Mouse (Mus musculus): Measurements from ENCODE around the gene Pkd1l3. TPM values are rescaled to one million over a fixed set of nuclear protein-coding genes. Genes with fewer than 3 reads are reported as not detected.

Gene Pkd1l3
- total RNA-seq, 2 experiments from 2014 or later, result not detected

- DNase-seq (ENCODE audit: low spot score in 2 of 2), result no peak
Observed at GRCm38 (mm10) chr8:109694154-109694553, 79.8 kb downstream of the Pkd1l3 start.

GRCm38 (mm10) chr8:109697754-109698153 is 83.4 kb downstream of the Pkd1l3 start:
- no peak for DNase-seq (ENCODE audit: low spot score in 2 of 2)

DNA sequence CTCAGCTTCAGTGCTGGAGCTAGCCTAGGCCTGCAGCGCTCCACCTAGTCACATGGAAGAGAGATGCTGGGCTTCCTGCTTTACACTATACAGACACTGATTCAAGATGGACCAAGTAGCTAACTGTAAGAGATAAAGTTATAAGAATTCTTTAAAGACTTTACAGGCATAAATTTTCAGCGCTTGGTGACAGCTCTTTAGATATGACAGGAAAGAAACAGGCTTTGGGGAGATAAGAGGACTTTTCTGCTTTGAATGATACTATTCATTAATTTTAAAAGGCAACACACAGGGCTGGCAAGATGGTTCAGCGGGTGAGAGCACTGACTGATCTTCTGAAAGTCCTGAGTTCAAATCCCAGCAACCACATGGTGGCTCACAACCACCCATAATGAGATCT is 84.2 kb downstream of the Pkd1l3 start:
- DNase-seq (ENCODE audit: low spot score in 2 of 2), result no peak

DNA sequence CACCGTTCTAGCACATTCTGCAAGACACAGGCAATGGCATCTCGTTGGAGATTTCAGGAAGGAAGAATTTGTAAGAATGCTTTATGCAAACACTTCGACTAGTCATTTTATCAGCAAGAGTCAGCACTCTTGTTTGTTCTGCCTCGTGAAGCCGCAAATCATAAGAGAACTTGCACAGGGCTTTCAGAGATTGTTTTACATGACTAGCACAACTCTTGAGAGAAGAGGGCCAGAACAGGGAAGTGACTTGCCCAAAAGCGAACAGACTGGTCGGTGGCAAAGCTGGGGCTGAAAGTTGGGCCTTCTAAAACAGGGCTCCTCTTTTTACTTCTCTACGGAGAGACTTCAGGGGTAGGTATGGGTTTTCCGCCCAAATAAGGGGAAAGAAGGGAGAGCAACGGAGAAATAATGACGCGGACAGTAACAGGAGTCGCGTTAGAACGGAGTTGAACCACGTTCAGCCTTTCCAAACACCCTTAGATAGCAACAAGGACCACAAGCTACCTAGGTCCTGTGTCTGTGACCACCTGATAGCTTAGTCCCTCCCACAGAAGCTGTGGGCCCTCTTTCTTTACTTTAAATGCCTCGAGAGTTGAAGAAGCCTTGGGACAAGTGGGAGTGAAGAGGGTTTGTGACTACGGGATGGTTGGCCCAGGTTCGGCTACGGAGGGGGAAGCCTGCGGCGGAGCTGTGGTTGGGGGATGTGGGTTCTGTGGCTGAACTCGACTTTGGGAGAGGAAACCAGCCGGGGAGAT is 90.4 kb downstream of the Pkd1l3 start:
- DNase-seq (ENCODE audit: low spot score in 2 of 2), result no peak

GRCm38 (mm10) chr8:109705320-109706075 is 91.2 kb downstream of the Pkd1l3 start, which contains the start of gene Zfp821:
Gene Zfp821, plus strand, starts transcription at chr8:109705546.
- peak; percentile 87 to 93 for DNase-seq (ENCODE audit: low spot score in 2 of 2)

DNA sequence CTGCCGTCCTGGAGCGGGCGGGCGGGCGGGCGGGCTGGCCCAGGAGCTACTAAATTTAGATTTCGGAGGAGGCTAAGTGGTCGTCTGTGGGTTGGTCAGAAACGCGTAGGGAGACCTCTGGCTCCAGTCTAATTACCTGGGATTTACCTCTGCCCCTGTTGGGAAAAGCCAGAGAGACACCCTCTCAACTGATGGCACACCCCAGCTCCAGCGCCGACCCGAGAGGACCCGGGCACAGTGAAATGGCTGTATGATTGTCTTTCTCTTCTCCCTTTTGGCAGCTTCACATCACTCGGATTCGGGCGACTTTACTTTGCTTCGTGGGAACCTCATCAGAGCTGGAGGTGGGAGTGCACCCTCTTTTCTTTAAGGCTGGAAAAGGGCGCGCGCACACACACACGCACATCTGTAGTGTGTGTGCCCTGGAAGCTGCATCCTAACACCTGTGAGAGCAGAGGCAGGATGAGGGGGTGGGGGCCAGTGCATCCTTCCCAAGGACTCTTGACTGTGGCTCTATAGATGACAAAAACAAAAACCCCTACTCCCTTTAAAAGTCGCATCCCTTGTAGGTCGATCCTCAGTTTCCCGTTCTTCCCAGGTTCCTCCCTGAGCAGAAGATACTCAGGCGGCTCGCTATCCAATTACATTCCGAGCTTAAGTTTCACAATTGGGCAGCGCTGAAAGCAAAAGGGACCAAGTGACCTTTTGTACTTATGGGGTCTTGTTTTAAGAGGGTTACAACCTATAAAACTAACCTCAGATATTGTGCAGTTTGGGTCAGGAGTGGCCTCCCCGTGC is 92.0 kb downstream of the Pkd1l3 start:
- no peak for DNase-seq (ENCODE audit: low spot score in 2 of 2)

DNA sequence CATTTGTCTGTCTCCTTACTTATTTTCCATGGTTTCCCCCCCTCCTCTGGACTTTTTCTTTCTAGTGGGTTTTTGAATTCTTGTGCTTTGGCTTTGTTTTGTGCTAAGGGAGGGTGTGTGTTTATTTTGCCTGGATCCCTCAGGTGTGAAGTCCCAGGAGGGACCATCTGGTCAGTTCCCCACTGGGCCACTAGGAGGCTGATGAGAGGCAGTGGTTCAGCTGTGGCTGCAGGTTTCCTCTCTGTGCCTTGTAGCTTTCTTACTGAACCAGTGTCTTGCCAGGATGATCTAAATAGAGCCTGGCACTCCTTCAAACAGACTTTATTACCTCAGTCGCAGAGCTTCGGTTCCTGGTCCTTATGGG is 92.5 kb downstream of the Pkd1l3 start:
- peak in 1 of 2 experiments; percentile 53 for DNase-seq (ENCODE audit: low spot score in 2 of 2)

DNA sequence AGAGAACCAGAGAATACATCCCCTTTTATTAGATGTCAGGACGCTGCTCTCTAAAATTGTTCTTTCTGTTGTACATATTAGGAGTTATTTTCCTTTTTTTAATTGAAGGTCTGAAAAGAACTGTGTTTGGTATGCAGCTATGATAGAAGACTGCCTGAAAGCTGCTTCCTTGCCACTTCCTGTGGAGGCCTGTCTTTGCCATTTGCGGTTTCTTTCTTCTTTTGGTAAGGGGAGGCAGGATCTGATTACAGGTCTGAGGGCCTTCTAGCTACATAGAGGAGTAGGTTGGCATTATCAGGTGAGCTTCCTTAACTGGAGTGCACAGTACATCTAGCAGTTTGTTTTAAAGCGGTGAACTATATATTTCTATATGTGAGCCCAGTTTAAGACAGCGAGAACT is 93.6 kb downstream of the Pkd1l3 start:
- DNase-seq (ENCODE audit: low spot score in 2 of 2), result no peak

- no peak for DNase-seq (ENCODE audit: low spot score in 2 of 2)
Observed at GRCm38 (mm10) chr8:109712521-109712920, 98.2 kb downstream of the Pkd1l3 start.

DNA sequence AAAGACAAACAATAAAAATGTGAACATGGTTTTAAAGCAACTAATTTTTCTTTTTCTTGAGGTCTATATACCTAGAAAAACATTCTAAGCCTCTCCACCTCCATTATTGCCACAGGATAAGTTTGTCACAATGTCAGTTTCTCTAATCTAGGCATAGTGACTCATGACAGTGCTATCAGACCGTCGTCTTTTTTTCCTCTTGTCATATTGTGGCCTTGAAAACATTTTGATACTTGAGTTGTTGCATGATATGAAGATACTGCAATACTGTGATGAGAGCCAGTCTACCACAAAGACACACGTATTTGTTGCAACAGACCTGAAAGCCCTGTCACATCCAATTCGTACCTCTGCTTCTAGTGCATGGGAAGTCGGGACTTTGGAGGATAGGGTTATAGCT is 100.6 kb downstream of the Pkd1l3 start:
- no peak for DNase-seq (ENCODE audit: low spot score in 2 of 2)

Other genes starting within 250 kb of the Pkd1l3 start
- gene Pmfbp1, start 120.5 kb upstream of the Pkd1l3 start, total RNA-seq (2021), result not detected
- gene Dhx38, start 48.7 kb upstream of the Pkd1l3 start, total RNA-seq (2021), result 10 to 100 TPM; 19.4 to 22.5 TPM
- 1 to 10 TPM; 7.7 to 9.2 TPM for gene Txnl4b, start 48.6 kb upstream of the Pkd1l3 start, total RNA-seq (2021)
- gene Hp, start 35.3 kb upstream of the Pkd1l3 start, total RNA-seq (2021), result 10 to 100 TPM in 1 of 2 experiments, 1 to 10 TPM in 1; 8.1 to 27.6 TPM
- 10 to 100 TPM; 16.3 to 16.8 TPM for gene Dhodh, start 5.8 kb upstream of the Pkd1l3 start, total RNA-seq (2021)
- gene Ist1, start 78.7 kb downstream of the Pkd1l3 start, total RNA-seq (2021), result 10 to 100 TPM; 51.8 to 56.4 TPM
- 10 to 100 TPM; 13.8 to 14.9 TPM for gene Zfp821, start 91.0 kb downstream of the Pkd1l3 start, total RNA-seq (2021)
- 10 to 100 TPM; 35.7 to 36.7 TPM for gene Atxn1l, start 123.2 kb downstream of the Pkd1l3 start, total RNA-seq (2021)
- gene Ap1g1, start 164.0 kb downstream of the Pkd1l3 start, total RNA-seq (2021), result 10 to 100 TPM; 46.7 to 51.7 TPM

All from gastrocnemius, postnatal 4 days (tissue).